Mouse (Mus musculus): ENCODE results near the gene Banf2.

Gene Banf2

GRCm38 (mm10) chr2:144044726-144045125 lies 11.9 kb downstream of the Banf2 start:
- Histone ChIP-seq H3K36me3 (ENCODE audit: insufficient read depth, low read length) (no peaks in the 10 kb centered on the region), H3K4me1 (replicated peaks; ENCODE audit: low read depth, low read length) (peaks cover 17% of the 10 kb centered on the region), H3K4me3 (replicated peaks; ENCODE audit: low read length) (no peak overlapping the region), H3K27me3 (ENCODE audit: insufficient read depth, low read length) (no peaks in the 10 kb centered on the region), H3K9me3 (ENCODE audit: low read length) (peaks cover 9% of the 10 kb centered on the region)
- TF ChIP-seq NANOG (IDR thresholded peaks at IDR 0.05; ENCODE audit: borderline replicate concordance, low read length) (no peak), POU5F1 (IDR thresholded peaks at IDR 0.05; ENCODE audit: borderline replicate concordance, low read length) (no peak), CTCF (conservative IDR thresholded peaks at IDR 0.05; ENCODE audit: low read length) (no peak)

- Histone ChIP-seq H3K4me1 (replicated peaks; ENCODE audit: low read depth, low read length) (peaks cover 14% of the 10 kb centered on the region), H3K36me3 (ENCODE audit: insufficient read depth, low read length) (no peaks in the 10 kb centered on the region), H3K4me3 (replicated peaks; ENCODE audit: low read length) (no peak overlapping the region), H3K27me3 (ENCODE audit: insufficient read depth, low read length) (no peaks in the 10 kb centered on the region), H3K9me3 (ENCODE audit: low read length) (peaks cover 9% of the 10 kb centered on the region)
- TF ChIP-seq POU5F1 (IDR thresholded peaks at IDR 0.05; ENCODE audit: borderline replicate concordance, low read length) (no peak), CTCF (conservative IDR thresholded peaks at IDR 0.05; ENCODE audit: low read length) (no peak), NANOG (IDR thresholded peaks at IDR 0.05; ENCODE audit: borderline replicate concordance, low read length) (no peak)
Observed at GRCm38 (mm10) chr2:144045756-144046560, 13.1 kb downstream of the Banf2 start.

GRCm38 (mm10) chr2:144046916-144047315 lies 14.1 kb downstream of the Banf2 start:
- TF ChIP-seq NANOG (IDR thresholded peaks at IDR 0.05; ENCODE audit: borderline replicate concordance, low read length) (no peak), CTCF (conservative IDR thresholded peaks at IDR 0.05; ENCODE audit: low read length) (no peak), POU5F1 (IDR thresholded peaks at IDR 0.05; ENCODE audit: borderline replicate concordance, low read length) (no peak)
- Histone ChIP-seq H3K4me1 (replicated peaks; ENCODE audit: low read depth, low read length) (peaks cover 14% of the 10 kb centered on the region), H3K4me3 (replicated peaks; ENCODE audit: low read length) (no peak overlapping the region), H3K36me3 (ENCODE audit: insufficient read depth, low read length) (no peaks in the 10 kb centered on the region), H3K27me3 (ENCODE audit: insufficient read depth, low read length) (no peaks in the 10 kb centered on the region), H3K9me3 (ENCODE audit: low read length) (peaks cover 9% of the 10 kb centered on the region)

GRCm38 (mm10) chr2:144050146-144050680 lies 17.4 kb downstream of the Banf2 start:
- TF ChIP-seq NANOG (IDR thresholded peaks at IDR 0.05; ENCODE audit: borderline replicate concordance, low read length): no peak
- TF ChIP-seq POU5F1 (IDR thresholded peaks at IDR 0.05; ENCODE audit: borderline replicate concordance, low read length): no peak
- TF ChIP-seq CTCF (conservative IDR thresholded peaks at IDR 0.05; ENCODE audit: low read length): no peak

GRCm38 (mm10) chr2:144050861-144051260 lies 18.0 kb downstream of the Banf2 start:
- peaks cover 13% of the 10 kb centered on the region for H3K4me1 ChIP-seq (replicated peaks; ENCODE audit: low read depth, low read length)
- no peaks in the 10 kb centered on the region for H3K36me3 ChIP-seq (ENCODE audit: insufficient read depth, low read length)
- no peaks in the 10 kb centered on the region for H3K27me3 ChIP-seq (ENCODE audit: insufficient read depth, low read length)
- TF ChIP-seq POU5F1 (IDR thresholded peaks at IDR 0.05; ENCODE audit: borderline replicate concordance, low read length): no peak
- TF ChIP-seq NANOG (IDR thresholded peaks at IDR 0.05; ENCODE audit: borderline replicate concordance, low read length): no peak
- TF ChIP-seq CTCF (conservative IDR thresholded peaks at IDR 0.05; ENCODE audit: low read length): no peak
- H3K4me3 ChIP-seq (replicated peaks; ENCODE audit: low read length): no peak overlapping the region
- H3K9me3 ChIP-seq (ENCODE audit: low read length): no peaks in the 10 kb centered on the region

More at GRCm38 (mm10) chr2:144050146-144050680, 17.4 kb downstream of the Banf2 start:
- peaks cover 14% of the 10 kb centered on the region for H3K4me1 ChIP-seq (replicated peaks; ENCODE audit: low read depth, low read length)
- no peaks in the 10 kb centered on the region for H3K27me3 ChIP-seq (ENCODE audit: insufficient read depth, low read length)
- no peaks in the 10 kb centered on the region for H3K9me3 ChIP-seq (ENCODE audit: low read length)
- H3K4me3 ChIP-seq (replicated peaks; ENCODE audit: low read length): no peak overlapping the region
- no peaks in the 10 kb centered on the region for H3K36me3 ChIP-seq (ENCODE audit: insufficient read depth, low read length)

- H3K4me1 ChIP-seq (replicated peaks; ENCODE audit: low read depth, low read length): no peaks in the 10 kb centered on the region
- H3K36me3 ChIP-seq (ENCODE audit: insufficient read depth, low read length): no peaks in the 10 kb centered on the region
- no peaks in the 10 kb centered on the region for H3K27me3 ChIP-seq (ENCODE audit: insufficient read depth, low read length)
- TF ChIP-seq POU5F1 (IDR thresholded peaks at IDR 0.05; ENCODE audit: borderline replicate concordance, low read length) (no peak), NANOG (IDR thresholded peaks at IDR 0.05; ENCODE audit: borderline replicate concordance, low read length) (no peak), CTCF (conservative IDR thresholded peaks at IDR 0.05; ENCODE audit: low read length) (no peak)
- H3K9me3 ChIP-seq (ENCODE audit: low read length): no peaks in the 10 kb centered on the region
- no peak overlapping the region for H3K4me3 ChIP-seq (replicated peaks; ENCODE audit: low read length)
Observed at GRCm38 (mm10) chr2:144052410-144053065, 19.7 kb downstream of the Banf2 start.

GRCm38 (mm10) chr2:144057735-144058134 lies 24.9 kb downstream of the Banf2 start:
- H3K27me3 ChIP-seq (ENCODE audit: insufficient read depth, low read length): peaks cover 6% of the 10 kb centered on the region; the same call in 1 of the 2 replicates
- TF ChIP-seq NANOG (IDR thresholded peaks at IDR 0.05; ENCODE audit: borderline replicate concordance, low read length) (no peak), CTCF (conservative IDR thresholded peaks at IDR 0.05; ENCODE audit: low read length) (no peak), POU5F1 (IDR thresholded peaks at IDR 0.05; ENCODE audit: borderline replicate concordance, low read length) (no peak)
- no peaks in the 10 kb centered on the region for H3K9me3 ChIP-seq (ENCODE audit: low read length)
- peaks cover 4% of the 10 kb centered on the region; the same call in 1 of the 2 replicates for H3K4me1 ChIP-seq (replicated peaks; ENCODE audit: low read depth, low read length)
- H3K36me3 ChIP-seq (ENCODE audit: insufficient read depth, low read length): no peaks in the 10 kb centered on the region
- H3K4me3 ChIP-seq (replicated peaks; ENCODE audit: low read length): no peak overlapping the region

GRCm38 (mm10) chr2:144061701-144062100 lies 28.8 kb downstream of the Banf2 start:
- H3K36me3 ChIP-seq (ENCODE audit: insufficient read depth, low read length): no peaks in the 10 kb centered on the region
- TF ChIP-seq CTCF (conservative IDR thresholded peaks at IDR 0.05; ENCODE audit: low read length): no peak
- no peak for TF ChIP-seq NANOG (IDR thresholded peaks at IDR 0.05; ENCODE audit: borderline replicate concordance, low read length)
- H3K27me3 ChIP-seq (ENCODE audit: insufficient read depth, low read length): peaks cover 6% of the 10 kb centered on the region; the same call in 1 of the 2 replicates
- H3K4me1 ChIP-seq (replicated peaks; ENCODE audit: low read depth, low read length): peaks cover 15% of the 10 kb centered on the region
- H3K4me3 ChIP-seq (replicated peaks; ENCODE audit: low read length): no peak overlapping the region
- no peaks in the 10 kb centered on the region for H3K9me3 ChIP-seq (ENCODE audit: low read length)
